Mouse (Mus musculus): ENCODE measurements around the gene Ankrd1.

DNA sequence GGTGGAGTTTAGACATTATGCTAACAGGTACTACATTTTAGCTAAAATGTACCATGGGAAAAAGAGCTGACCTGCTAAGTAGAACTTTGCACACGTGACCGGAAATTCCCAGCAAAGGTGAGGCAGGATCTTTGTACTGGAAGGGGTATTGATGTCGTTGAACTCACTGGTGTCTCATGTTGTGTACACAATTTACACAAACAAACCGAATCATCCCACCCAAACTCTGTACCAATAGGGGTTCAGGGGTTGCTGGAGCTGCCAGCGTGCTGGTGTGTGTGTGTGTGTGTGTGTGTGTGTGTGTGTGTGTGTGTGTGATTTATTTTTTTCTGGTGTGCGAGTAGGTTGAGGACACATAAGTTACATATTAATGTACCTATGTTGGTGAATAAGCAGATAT, 13.2 kb upstream of the Ankrd1 start:
- TF ChIP-seq CTCF (IDR thresholded peaks at IDR 0.05) = no peak
- TF ChIP-seq POLR2A (IDR thresholded peaks at IDR 0.05; ENCODE audit: insufficient read depth, low read depth, low read length) = no peak

Data from heart, adult 2 months (tissue).